Mouse (Mus musculus) layer of hippocampus, adult 18-20 months (tissue): ENCODE results near the gene Itga7. TPM values are rescaled to one million over a fixed set of nuclear protein-coding genes. Genes with fewer than 3 reads are reported as not detected.

Experiments
- DNase-seq, 2 experiments: peaks; one replicate each; pipeline ENCODE4 v3.0.0; 2022; ENCODE audit warnings: low spot score in 2 of 2
- total RNA-seq, 2 experiments: library from RNA; stranded (reverse); gene quantifications; 2 replicates each; pipeline ENCODE4 v1.2.3; 2021

Gene Itga7
- total RNA-seq, 2 experiments from 2014 or later, result 29.7 to 30.0 TPM

DNA sequence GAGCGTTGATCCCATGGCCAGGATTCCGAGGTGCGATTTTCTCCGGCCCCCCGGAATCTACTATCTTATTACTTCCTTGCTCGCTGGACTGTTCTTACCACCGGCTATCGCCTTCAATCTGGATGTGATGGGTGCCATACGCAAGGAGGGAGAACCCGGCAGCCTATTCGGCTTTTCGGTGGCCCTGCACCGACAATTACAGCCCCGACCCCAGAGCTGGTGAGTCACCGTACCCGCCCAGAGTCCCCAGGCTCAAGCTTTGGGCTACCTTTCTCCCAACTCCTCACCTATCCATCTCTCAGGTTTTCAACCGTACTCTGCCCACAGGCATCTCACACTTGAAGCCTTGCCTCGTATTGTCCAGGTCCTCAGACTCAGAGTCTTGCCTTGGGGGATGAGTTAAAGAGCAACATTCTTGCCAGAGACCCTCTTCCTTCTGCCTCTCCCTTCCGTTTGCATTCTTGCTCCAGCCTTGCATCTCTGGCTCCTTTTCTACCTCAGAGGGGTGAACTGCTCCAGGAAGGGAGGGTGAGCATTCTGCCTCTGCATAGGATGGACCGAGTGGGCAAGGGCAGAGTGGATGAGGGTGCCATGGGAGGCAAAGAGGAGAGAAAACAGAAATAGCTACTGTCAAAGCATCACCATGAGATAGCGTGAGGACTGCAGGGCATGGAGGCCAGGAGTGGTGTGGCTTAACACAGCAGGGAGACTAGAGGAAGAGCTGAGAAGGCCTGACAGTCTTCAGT, 531 bp downstream of the Itga7 start:
- DNase-seq, result no peak

DNA sequence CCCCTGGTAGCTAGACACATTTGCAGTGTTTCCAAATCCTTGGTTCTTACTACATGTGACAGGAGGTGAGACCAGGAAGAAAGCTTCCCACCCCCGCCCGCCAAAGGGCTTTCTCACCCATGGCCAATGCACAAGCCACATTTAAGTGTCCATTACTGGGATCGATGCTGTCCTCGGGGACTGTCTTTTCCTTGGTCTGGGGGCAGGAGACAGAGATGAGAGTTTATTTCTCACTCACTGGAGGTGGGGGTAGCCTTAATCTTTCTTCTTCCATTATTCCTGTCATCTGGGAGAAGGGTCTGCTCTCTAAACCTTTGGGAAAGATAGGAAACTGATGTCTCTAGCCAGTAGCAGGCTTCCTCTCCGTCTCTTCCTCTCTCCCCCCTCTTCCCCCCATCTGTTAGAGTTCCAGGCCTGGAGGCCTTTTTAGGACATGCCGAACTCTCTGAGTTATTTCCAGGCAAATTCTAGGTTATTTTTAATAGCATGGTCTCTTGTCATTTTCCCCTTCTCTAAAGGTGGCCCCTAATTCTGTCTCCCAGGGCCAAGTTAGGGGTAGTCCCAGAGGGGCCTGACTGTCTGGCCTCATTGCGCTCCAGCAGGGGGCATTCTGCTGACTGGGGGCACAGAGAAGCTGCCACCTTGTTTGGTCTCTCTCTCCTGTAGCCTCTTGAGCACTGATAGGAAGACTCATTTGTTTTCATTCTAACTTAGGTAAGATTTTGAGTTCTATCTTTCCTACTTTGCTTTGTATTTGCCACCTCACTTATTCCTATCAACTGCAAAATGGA, 1.6 kb downstream of the Itga7 start:
- DNase-seq, result no peak

DNA sequence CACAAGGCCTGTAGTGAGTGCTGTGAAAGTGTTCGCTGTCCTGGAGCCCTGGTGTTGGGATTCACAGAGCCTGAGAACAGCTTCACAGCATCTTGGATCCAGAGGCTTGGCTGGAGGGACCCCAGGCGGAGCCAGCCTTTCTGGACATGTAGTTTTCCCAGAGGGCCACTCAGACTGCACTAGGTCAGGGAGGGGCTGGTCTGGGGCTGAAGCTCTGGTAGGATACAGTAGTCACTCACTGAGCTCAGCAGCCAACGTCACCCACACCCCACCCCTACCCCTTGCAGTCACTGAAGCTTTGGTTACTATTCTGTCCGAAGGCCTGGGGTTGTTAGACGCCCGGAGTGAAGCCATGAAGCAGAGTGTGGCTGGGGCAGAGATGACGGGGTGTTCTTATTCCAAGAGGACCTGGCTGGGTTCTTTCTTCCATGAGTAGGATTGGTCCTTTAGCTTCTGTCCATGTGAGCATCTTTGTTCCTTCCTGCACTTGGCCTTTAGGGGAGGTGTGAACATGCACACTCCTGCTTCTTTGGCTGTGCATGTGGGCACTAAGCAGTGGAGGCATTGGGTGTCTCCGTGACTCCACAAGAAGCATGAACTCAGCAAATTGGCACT, 2.3 kb downstream of the Itga7 start:
- DNase-seq, result no peak

DNA sequence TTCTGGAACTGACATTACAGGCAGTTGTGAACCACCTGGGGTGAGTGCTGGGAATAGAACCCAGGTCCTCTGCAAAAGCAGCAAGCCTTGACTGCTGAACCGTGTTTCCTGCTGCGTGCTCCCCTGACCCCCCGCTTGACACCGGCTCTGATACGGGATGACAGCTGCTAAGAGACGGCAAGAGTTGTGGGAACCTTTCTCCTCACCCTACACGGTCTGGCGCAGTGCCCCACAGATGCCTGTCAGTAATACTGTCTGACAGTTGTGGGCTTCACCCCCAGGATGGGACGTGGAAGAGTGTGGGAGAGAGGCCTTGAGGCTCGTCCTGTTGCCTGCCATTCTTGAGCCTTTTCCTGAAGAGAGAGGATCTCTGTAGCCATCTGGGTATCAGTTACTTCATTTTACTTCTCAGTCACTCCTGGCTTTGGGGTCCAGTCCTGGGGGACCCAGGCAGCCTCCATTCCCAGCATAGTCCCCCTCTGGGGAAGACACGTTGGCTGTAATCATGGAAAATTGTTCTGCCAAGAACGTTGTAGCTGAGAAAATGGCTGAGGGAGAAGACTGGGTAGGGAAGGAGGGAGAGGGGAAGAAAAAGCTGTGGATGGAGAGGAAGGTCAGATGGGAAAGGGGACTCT, 4.3 kb downstream of the Itga7 start:
- no peak for DNase-seq

DNA sequence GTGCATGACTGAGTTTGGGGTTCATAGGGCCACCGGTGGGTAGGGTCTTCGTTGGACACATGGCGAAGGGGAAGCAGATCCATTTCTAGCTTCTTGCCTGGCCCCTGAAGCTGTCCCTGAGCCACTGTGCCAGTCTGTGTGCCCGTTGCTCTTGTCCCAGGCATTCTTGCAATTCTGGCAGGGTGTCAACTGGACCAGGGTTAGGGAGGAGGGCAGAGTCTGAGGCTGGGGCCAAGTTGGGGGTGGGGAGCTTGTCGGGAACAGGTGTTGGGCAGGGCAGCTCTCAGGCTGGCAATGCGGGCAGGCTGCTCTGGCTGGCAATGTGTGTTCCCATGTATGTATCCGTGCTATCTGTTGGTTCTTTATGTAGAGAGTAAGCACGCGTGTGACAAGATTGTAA, 4.8 kb downstream of the Itga7 start:
- DNase-seq, result no peak

DNA sequence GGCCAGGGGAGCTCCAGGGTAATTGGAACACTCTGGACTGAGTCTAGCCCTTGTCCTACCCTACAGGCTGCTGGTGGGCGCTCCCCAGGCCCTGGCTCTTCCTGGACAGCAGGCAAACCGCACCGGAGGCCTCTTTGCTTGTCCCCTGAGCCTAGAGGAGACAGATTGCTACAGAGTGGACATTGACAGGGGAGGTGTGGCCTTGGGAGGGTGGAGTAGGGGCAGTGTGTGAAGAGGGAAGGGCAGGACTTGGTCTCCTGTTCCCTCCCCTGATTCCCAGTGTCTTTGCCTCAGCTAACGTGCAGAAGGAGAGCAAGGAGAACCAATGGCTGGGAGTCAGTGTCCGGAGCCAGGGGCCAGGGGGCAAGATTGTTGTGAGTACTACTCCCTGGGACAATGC, 5.4 kb downstream of the Itga7 start:
- DNase-seq, result no peak

DNA sequence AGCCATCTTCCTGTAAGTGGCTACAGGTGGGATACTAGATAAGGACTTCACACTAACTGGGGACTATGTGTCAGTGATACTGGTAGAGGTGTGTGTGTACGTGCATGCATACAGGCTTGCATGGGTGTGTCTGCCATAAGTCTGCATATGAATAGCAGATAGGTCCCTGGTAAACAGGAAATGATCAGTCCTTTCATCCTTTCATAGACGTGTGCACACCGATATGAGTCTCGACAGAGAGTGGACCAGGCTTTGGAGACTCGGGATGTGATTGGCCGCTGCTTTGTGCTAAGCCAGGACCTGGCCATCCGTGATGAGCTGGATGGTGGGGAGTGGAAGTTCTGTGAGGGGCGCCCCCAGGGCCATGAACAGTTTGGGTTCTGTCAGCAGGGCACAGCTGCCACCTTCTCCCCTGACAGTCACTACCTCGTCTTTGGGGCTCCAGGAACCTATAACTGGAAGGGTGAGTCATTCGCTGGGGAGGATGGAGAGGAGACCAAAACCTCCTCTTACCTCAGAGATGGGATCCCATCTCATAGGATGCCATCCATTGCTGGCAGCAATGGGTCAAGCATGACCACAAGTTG, 7.0 kb downstream of the Itga7 start:
- DNase-seq, result no peak

DNA sequence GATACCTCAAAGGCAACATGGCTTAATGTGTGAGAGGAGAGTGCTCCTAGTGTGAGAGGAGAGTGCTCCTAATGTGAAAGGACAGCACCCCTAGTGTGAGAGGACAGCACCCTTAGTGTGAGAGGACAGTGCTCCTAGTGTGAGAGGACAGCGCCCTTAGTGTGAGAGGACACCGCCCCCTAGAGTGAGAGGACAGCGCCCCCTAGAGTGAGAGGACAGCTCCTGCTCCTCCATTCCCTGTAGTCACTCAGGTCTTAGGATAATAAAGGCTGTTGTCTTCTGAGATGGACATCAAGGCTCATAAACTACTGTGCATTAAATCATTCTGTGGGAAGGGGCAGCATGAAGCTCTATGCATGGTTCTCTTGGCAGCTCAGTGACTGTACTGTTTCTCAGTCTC, 12.1 kb downstream of the Itga7 start:
- DNase-seq, result no peak

DNA sequence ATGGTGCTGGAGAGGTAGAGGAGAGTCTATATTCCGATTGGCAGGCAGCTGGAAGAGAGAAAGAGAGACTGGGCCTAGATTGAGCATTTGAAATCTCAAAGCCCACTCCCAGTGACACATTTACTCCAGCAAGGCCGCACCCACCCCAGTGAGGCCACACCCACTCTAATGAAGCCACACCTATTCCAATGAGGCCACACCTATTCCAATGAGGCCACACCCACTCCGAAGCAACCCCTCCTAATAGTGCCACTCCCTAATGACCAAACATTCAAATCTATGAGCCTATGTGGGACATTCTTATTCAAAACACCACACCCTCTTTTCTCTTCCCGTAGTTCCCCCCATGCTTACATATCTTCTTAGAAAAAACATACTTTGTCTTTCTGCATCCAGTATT, 13.9 kb downstream of the Itga7 start:
- no peak for DNase-seq

DNA sequence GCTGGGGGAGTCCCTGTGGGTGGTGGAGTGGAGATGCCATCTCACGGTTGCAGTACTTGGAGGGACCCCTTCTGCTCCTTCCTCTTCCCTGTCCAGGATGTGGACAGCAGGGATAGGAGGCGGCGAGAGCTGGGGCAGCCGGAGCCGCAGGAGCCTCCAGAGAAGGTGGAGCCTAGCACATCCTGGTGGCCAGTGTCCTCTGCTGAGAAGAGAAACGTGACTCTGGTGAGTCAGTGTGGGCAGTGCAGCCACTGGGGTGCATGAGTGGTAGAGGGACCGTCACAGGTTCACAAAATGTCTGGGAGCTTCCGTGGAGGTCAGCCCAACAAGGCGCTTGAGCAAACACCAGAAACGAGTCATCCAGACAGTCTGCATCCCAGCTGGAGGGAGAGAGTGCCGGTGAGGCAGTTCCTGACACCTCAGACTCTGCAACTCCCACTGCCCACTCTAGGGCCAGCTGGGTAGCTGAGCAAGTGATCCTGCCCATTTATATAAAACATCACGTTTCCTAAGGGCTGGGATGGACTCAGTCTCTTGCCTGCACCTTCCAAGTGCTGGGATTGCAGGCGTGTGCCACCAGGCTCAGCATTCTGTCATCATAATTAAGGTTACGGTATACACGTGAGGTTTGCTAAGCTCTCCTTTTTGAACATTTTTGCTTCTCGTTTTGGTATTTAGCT, 16.7 kb downstream of the Itga7 start:
- no peak for DNase-seq

DNA sequence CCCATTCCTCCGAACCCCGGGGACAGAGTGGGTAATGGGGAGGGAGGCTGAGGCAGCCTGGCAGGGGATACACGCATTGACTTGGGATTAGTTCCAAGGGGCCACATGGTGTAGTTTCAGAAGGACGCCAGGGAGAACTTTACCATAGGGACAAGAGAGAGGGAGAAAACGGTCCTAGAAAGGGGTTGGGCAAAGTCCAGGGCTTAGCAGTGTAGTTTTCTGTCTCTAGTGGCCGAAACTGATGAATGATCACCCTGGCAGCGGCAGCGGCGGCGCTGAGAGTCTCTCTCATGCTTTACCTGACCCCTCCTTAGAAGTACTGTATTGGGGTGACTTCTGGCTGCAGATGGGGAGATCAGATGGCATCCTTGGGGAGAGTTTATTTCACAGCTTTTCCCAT, 24.7 kb downstream of the Itga7 start:
- DNase-seq, result no peak

DNA sequence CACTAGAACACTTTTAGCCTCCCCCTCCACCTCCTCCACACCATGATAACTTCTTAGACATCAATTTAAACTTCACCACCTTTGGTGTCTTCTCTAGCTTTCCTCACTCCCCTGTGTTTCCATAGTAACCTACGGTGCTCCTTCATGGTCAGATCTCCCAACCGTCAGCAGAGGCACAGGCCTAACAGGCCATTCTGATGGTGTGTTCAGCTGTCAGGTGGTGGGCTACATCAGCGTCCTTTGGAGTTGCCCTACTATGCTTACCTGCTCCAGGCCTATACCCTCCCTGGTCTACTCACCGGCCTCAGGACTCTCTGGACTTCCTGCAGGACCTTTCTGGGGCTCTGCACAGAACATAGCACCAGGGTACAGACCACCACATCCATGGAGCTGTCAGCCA, 26.5 kb downstream of the Itga7 start:
- DNase-seq, result no peak

DNA sequence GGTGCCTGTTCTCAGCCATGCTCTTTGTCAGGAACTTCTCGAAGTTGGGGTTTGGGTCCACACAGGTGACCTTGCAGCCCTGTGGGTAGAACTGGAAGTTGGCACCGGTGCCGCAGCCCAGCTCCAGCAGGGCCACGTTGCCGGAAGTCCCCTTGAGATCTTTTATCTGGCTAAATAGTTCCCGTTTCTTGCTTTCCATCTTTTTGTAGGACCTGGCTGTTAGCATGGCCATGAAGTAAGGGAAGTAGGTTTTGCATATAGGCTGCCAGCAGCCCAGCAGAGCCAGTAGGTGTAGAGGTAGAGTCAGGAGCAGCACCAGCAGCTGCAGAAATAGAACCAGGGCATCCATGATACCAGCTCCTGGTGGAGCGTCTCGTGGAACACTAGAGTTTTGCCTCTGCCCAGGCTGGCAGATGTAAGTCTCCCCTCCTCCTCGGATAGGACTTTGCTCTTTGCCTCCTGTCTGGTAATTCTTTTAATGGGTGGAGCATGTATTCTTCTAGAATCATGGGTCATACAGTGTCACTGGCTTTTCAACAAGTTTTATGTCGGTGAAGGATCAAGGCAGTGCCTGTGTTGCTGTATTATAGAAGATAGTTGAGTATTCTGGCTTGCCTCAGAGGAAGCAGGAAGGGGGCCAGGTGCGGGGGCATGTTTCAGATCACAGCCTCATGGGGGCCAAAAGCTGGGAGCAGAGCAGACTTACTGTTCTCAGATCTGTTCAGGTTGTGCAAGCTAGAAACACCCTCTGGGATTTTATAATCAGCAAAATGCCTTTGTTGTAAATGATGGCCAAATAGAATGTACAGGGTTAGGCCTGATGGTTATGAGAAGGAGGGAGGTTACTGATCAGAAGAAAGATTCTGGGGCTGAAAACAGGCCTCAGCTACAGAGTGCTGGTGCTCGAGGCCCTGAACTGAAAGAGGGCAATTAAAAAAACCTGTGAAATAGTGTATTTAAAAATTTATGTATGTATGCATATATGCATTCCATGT, 27.3 kb downstream of the Itga7 start, which contains the start of gene Mettl7b:
Gene Mettl7b (minus strand): TSS at position 399 of the 995 bp plus-strand sequence.
- DNase-seq, result peak in 1 of 2 experiments; percentile 58

DNA sequence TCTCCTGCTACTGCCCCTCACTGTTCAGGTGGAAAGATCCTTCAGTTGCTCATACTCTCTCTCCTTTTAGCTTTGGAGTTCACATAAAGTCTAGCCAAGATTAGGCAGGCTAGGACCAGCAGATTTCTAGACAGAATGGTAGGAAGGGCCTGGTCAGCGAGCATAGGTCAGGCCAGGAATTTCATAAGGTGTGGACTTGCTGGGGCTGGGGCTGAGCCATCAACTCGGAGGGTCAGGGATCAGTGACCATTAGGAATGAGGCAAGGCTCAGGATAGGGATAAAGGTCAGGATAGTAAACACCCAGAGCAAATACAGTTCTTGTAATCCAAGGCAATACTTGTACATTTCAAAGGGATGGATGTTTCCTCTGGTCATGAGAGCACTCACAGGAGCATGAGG, 31.3 kb downstream of the Itga7 start:
- no peak for DNase-seq

DNA sequence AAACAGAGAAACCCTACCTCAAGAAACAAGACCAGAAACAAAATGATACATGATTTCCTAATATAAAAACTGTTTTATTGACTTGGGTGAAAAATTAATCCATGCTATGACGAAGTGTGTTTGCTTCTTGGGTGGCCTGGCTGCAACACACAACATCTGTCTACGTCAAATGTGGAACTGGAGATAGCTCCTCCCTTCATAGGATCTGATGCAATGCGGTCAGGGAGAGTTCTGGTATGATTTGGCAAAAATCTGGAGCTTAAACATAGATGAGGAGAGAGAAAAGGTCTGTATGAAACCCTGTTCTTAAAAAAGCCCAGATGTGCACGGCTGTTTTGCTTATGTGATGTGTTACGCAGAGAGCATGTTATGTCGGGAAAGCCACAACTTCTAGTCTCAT, 32.3 kb downstream of the Itga7 start:
- DNase-seq, result no peak

DNA sequence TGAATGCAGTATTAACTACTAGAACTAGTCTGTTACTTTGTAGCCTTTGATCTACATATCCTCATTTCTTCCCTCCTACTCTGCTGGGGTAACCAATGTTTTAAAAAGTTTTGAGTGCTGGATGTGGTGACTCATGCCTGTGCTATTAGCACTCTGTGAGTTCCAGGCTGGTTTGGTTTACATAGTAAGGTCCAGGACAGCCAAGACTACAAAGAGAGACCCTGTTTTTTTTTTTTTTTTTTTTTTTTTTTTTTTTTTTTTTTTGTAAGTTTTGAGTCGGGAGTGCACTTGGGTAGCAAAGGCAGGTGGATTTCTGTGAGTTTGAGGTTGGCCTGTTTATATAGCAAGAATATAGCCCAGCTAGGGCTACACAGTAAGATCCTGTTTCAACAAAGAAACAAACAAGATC, 34.7 kb downstream of the Itga7 start:
- no peak for DNase-seq

DNA sequence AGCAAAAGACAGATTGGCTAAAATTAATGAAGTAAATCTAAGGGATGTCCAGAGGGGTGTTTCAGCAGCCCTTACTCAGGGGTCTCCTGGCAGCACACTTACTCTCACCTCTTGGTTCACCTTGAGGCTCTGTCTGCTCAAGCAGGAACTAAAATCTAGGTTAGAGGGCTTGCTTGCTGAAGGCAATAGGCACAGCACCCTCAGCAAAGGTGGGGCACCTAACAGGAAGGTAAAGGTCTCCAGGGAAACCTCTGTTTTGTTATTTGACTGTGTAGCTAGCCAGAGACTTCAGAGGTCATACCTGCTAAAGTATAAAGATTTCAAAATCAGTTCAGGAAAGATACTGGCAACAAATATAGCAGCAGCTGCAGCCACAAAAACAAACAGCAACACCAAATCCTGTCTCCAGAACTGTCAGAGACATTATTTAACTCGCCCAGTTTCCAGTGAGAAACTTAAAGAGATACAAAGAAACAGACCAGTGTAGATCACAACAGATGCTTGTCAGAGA, 37.2 kb downstream of the Itga7 start:
- DNase-seq, result no peak

DNA sequence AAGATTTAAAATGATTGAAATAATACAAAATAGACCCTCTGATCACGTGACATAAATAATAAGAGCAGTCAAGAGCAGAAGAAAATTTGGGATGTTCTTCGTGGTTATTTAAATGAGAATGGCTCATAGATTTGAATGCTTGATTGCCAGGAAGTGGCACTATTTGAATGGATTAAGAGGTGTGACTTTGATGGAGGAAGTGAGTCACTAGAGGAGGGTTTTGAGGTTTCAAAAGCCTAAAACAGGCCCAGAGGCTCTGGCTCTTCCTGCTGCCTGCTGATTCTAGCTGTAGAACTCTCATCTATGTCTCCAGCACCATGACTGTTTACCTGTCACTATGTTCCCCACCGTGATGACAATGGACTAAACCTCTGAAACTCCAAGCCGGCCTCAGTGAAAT, 39.2 kb downstream of the Itga7 start:
- DNase-seq, result no peak

DNA sequence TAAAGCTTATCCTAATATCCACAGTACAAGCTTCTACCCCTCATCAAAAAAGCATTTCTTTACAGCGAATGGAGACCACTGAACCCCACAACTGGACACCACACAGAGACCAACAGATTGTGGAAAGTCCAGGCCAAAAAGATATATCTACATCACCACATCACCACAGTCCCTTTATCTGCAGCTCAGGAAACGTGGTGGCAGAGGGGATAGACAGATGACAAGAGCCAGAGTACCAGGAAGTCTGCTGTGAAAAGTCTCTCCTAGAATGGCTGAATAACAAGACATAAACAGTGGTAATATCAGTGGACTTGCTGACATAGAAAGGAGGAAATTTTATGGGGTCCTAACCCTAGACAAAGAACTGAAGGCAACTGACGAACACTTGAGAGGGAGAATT, 42.8 kb downstream of the Itga7 start:
- no peak for DNase-seq
